Mouse (Mus musculus) heart, postnatal 36 days (tissue): Measurements from ENCODE around the gene Ace3. TPM values are rescaled to one million over a fixed set of nuclear protein-coding genes. Genes with fewer than 3 reads are reported as not detected.
"Not testable (repeated sequence)": the region's sequence is repeated elsewhere in the genome, so short reads cannot be mapped to it uniquely, and the experiment has no call there.

ENCODE experiments used
- DNase-seq, 2 experiments: peaks; one replicate each; pipeline ENCODE4 v3.0.0; 2021 to 2022
- intact Hi-C: fragments of 180-260 bp; cut with DNase I; formaldehyde crosslinking; loops from one replicate; pipeline ENCODE4 v1.15.1; 2025
- total RNA-seq, 2 experiments: library from RNA; stranded (reverse); gene quantifications; 2 replicates each; pipeline ENCODE4 v1.2.3; 2021

Gene Ace3
- total RNA-seq, 2 experiments from 2014 or later: not detected

GRCm38 (mm10) chr11:105975636-105976035 is 18.8 kb upstream of the Ace3 start:
- no peak for DNase-seq
- intact Hi-C loops: no loop called here

- intact Hi-C loops: no loop called here
- DNase-seq: no peak
These were observed 16.2 kb upstream of the Ace3 start for GRCm38 (mm10) chr11:105978232-105978631.

- intact Hi-C loops: no loop called here
- no peak for DNase-seq
These were observed 15.8 kb upstream of the Ace3 start for GRCm38 (mm10) chr11:105978634-105979033.

GRCm38 (mm10) chr11:105984452-105984851 is 10.0 kb upstream of the Ace3 start:
- intact Hi-C loops: no loop called here
- no peak for DNase-seq

- no peak for DNase-seq
- intact Hi-C loops: no loop called here
These were observed 7.0 kb upstream of the Ace3 start for GRCm38 (mm10) chr11:105987446-105987845.

- intact Hi-C loops: no loop called here
- DNase-seq: no peak
These were observed 5.0 kb upstream of the Ace3 start for GRCm38 (mm10) chr11:105989446-105989845.

- no peak for DNase-seq
- intact Hi-C loops: no loop called here
These were observed 4.2 kb upstream of the Ace3 start for GRCm38 (mm10) chr11:105990231-105990630.

GRCm38 (mm10) chr11:106000062-106000461 is 5.6 kb downstream of the Ace3 start:
- no peak for DNase-seq
- intact Hi-C loops: loop anchor here (2.0 kb wide), 1 partner anchor 27 kb away; no protein-coding TSS in a partner anchor

- intact Hi-C loops: loop anchor here (1.0 to 2.0 kb wide), 2 partner anchors 25 to 74 kb away; no protein-coding TSS in a partner anchor
- no peak for DNase-seq
These were observed 7.2 kb downstream of the Ace3 start for GRCm38 (mm10) chr11:106001718-106002117.

GRCm38 (mm10) chr11:106004576-106004975 is 10.1 kb downstream of the Ace3 start:
- intact Hi-C loops: no loop called here
- no peak for DNase-seq

- DNase-seq: no peak
- intact Hi-C loops: no loop called here
These were observed 11.5 kb downstream of the Ace3 start for GRCm38 (mm10) chr11:106005970-106006369.

GRCm38 (mm10) chr11:106007821-106008220 is 13.3 kb downstream of the Ace3 start, which contains the start of gene Kcnh6:
Gene Kcnh6, plus strand, starts transcription at chr11:106008124.
- DNase-seq: peak; percentile 71 to 80
- intact Hi-C loops: no loop called here

- intact Hi-C loops: no loop called here
- DNase-seq: no peak
These were observed 18.2 kb downstream of the Ace3 start for GRCm38 (mm10) chr11:106012711-106013110.

GRCm38 (mm10) chr11:106013556-106014225 is 19.2 kb downstream of the Ace3 start:
- intact Hi-C loops: no loop called here
- DNase-seq: peak; percentile 34 to 56

GRCm38 (mm10) chr11:106016440-106016839 is 22.0 kb downstream of the Ace3 start:
- intact Hi-C loops: no loop called here
- no peak for DNase-seq

- intact Hi-C loops: no loop called here
- no peak for DNase-seq
These were observed 25.7 kb downstream of the Ace3 start for GRCm38 (mm10) chr11:106020051-106020763.

GRCm38 (mm10) chr11:106025774-106026173 is 31.3 kb downstream of the Ace3 start:
- DNase-seq: no peak
- intact Hi-C loops: loop anchor here (2.0 kb wide), 2 partner anchors 25 to 99 kb away; no protein-coding TSS in a partner anchor

- peak; percentile 55 to 65 for DNase-seq
These were observed 32.1 kb downstream of the Ace3 start for GRCm38 (mm10) chr11:106026465-106027151.

GRCm38 (mm10) chr11:106027607-106028006 is 33.1 kb downstream of the Ace3 start:
- intact Hi-C loops: loop anchor here (2.0 kb wide), 2 partner anchors 27 to 101 kb away; no protein-coding TSS in a partner anchor
- DNase-seq: no peak

More at GRCm38 (mm10) chr11:106026465-106027151, 32.1 kb downstream of the Ace3 start:
- intact Hi-C loops: loop anchor here (2.0 kb wide), 2 partner anchors 26 to 100 kb away; no protein-coding TSS in a partner anchor

- intact Hi-C loops, DNase-seq: not testable (repeated sequence)
These were observed 37.6 kb downstream of the Ace3 start for GRCm38 (mm10) chr11:106032074-106032473.

- peak in 1 of 2 experiments; percentile 32 for DNase-seq
- intact Hi-C loops: no loop called here
These were observed 39.0 kb downstream of the Ace3 start for GRCm38 (mm10) chr11:106033491-106033919.
